Mouse (Mus musculus) layer of hippocampus, adult 8-10 months (tissue): ENCODE results near the gene Cldn12. TPM values are rescaled to one million over a fixed set of nuclear protein-coding genes. Genes with fewer than 3 reads are reported as not detected.

ENCODE experiments used
- DNase-seq, 2 experiments: peaks; one replicate each; pipeline ENCODE4 v3.0.0; 2022; ENCODE audit warnings: low spot score in 2 of 2
- total RNA-seq, 4 experiments: library from RNA; stranded (reverse); gene quantifications; 2 replicates each; pipeline ENCODE4 v1.2.4; 2022

Cldn12 gene
- total RNA-seq, result 10 to 100 TPM; 25.1 to 33.0 (median 28.2) TPM

GRCm38 (mm10) chr5:5514196-5515076 is at the start of gene Cldn12:
Gene Cldn12 (minus strand): TSS chr5:5514958.
- peak; percentile 96 to 97 for DNase-seq

- DNase-seq, result no peak
These were observed 47.7 kb upstream of the Cldn12 start for GRCm38 (mm10) chr5:5562435-5562834.

- DNase-seq, result no peak
These were observed 46.4 kb upstream of the Cldn12 start for GRCm38 (mm10) chr5:5561041-5561706.

- DNase-seq, result no peak
These were observed 45.0 kb upstream of the Cldn12 start for GRCm38 (mm10) chr5:5559798-5560197.

GRCm38 (mm10) chr5:5559079-5559740 is 44.5 kb upstream of the Cldn12 start, which contains the start of gene Gtpbp10:
Gene Gtpbp10 (minus strand): TSS chr5:5559538.
- peak; percentile 85 to 91 for DNase-seq

- no peak for DNase-seq
These were observed 36.4 kb upstream of the Cldn12 start for GRCm38 (mm10) chr5:5551110-5551509.

GRCm38 (mm10) chr5:5540385-5540784 is 25.6 kb upstream of the Cldn12 start:
- no peak for DNase-seq

- DNase-seq, result no peak
These were observed 25.0 kb upstream of the Cldn12 start for GRCm38 (mm10) chr5:5539771-5540170.

GRCm38 (mm10) chr5:5536131-5536530 is 21.4 kb upstream of the Cldn12 start:
- no peak for DNase-seq

- no peak for DNase-seq
These were observed 19.1 kb upstream of the Cldn12 start for GRCm38 (mm10) chr5:5533656-5534420.

- DNase-seq, result no peak
These were observed 653 bp upstream of the Cldn12 start for GRCm38 (mm10) chr5:5515411-5515810.

GRCm38 (mm10) chr5:5511401-5511800 is 3.4 kb downstream of the Cldn12 start:
- DNase-seq, result no peak

GRCm38 (mm10) chr5:5510989-5511388 is 3.8 kb downstream of the Cldn12 start:
- no peak for DNase-seq

GRCm38 (mm10) chr5:5510304-5510887 is 4.4 kb downstream of the Cldn12 start:
- DNase-seq, result no peak

- DNase-seq, result no peak
These were observed 6.5 kb downstream of the Cldn12 start for GRCm38 (mm10) chr5:5508231-5508630.

GRCm38 (mm10) chr5:5507701-5508225 is 7.0 kb downstream of the Cldn12 start:
- peak; percentile 43 to 60 for DNase-seq

GRCm38 (mm10) chr5:5504456-5504855 is 10.3 kb downstream of the Cldn12 start:
- DNase-seq, result no peak

GRCm38 (mm10) chr5:5503381-5503780 is 11.4 kb downstream of the Cldn12 start:
- no peak for DNase-seq

GRCm38 (mm10) chr5:5501583-5501982 is 13.2 kb downstream of the Cldn12 start:
- DNase-seq, result no peak

- DNase-seq, result no peak
These were observed 18.4 kb downstream of the Cldn12 start for GRCm38 (mm10) chr5:5496393-5496792.

- DNase-seq, result no peak
These were observed 19.7 kb downstream of the Cldn12 start for GRCm38 (mm10) chr5:5495042-5495441.
